Mouse (Mus musculus): ENCODE results near the gene Cep57l1. TPM values are rescaled to one million over a fixed set of nuclear protein-coding genes. Genes with fewer than 3 reads are reported as not detected.

Cep57l1 gene
- total and polyA plus RNA-seq, 3 experiments: 0.86 to 2.5 (median 2.3) TPM

GRCm38 (mm10) chr10:41677396-41677795, 132.3 kb downstream of the Cep57l1 start:
- intact Hi-C loops (cut with DNase I): no loop called here

GRCm38 (mm10) chr10:41676661-41677061, 133.0 kb downstream of the Cep57l1 start:
- Histone ChIP-seq H3K27me3 (ENCODE audit: control insufficient read depth, insufficient read depth, low read length) (no peaks in the 10 kb centered on the region), H3K36me3 (ENCODE audit: control insufficient read depth, insufficient read depth, low read length) (no peaks in the 10 kb centered on the region), H3K4me1 (ENCODE audit: control insufficient read depth, insufficient read depth, low read length) (no peaks in the 10 kb centered on the region), H3K27ac (no peak overlapping the region), H3K4me3 (no peak overlapping the region), H3K9ac (ENCODE audit: low read depth, low read length) (no peak overlapping the region), H3K79me2 (replicated peaks; ENCODE audit: control insufficient read depth, insufficient read depth, low read length) (no peaks in the 10 kb centered on the region)
- no peak for DNase-seq
- 74% methylated on average over 6 of the region's 6 CpGs for WGBS
- no peak for TF ChIP-seq EP300 (IDR thresholded peaks at IDR 0.05; ENCODE audit: insufficient read depth, low read depth, low read length)
- TF ChIP-seq POLR2A (IDR thresholded peaks at IDR 0.05; ENCODE audit: insufficient read depth, low read depth, low read length): no peak
- no peak for TF ChIP-seq CTCF (IDR thresholded peaks at IDR 0.05)
- intact Hi-C loops (cut with DNase I): no loop called here

More at GRCm38 (mm10) chr10:41677396-41677795, 132.3 kb downstream of the Cep57l1 start:
- WGBS: 61% methylated on average over 8 of the region's 8 CpGs
- H3K4me3 ChIP-seq: no peak overlapping the region
- no peak overlapping the region for H3K27ac ChIP-seq
- H3K27me3 ChIP-seq (ENCODE audit: control insufficient read depth, insufficient read depth, low read length): no peaks in the 10 kb centered on the region
- no peak overlapping the region for H3K9ac ChIP-seq (ENCODE audit: low read depth, low read length)
- H3K79me2 ChIP-seq (replicated peaks; ENCODE audit: control insufficient read depth, insufficient read depth, low read length): no peaks in the 10 kb centered on the region
- no peaks in the 10 kb centered on the region for H3K36me3 ChIP-seq (ENCODE audit: control insufficient read depth, insufficient read depth, low read length)
- H3K4me1 ChIP-seq (ENCODE audit: control insufficient read depth, insufficient read depth, low read length): no peaks in the 10 kb centered on the region
- TF ChIP-seq CTCF (IDR thresholded peaks at IDR 0.05) (no peak), EP300 (IDR thresholded peaks at IDR 0.05; ENCODE audit: insufficient read depth, low read depth, low read length) (no peak), POLR2A (IDR thresholded peaks at IDR 0.05; ENCODE audit: insufficient read depth, low read depth, low read length) (no peak)
- no peak for DNase-seq

GRCm38 (mm10) chr10:41675842-41676571, 133.7 kb downstream of the Cep57l1 start:
- intact Hi-C loops (cut with DNase I): no loop called here
- no peaks in the 10 kb centered on the region for H3K79me2 ChIP-seq (replicated peaks; ENCODE audit: control insufficient read depth, insufficient read depth, low read length)
- no peak for DNase-seq

GRCm38 (mm10) chr10:41675243-41675642, 134.4 kb downstream of the Cep57l1 start:
- H3K4me1 ChIP-seq (ENCODE audit: control insufficient read depth, insufficient read depth, low read length): no peaks in the 10 kb centered on the region
- H3K36me3 ChIP-seq (ENCODE audit: control insufficient read depth, insufficient read depth, low read length): no peaks in the 10 kb centered on the region
- H3K27ac ChIP-seq: no peak overlapping the region
- whole genome bisulfite sequencing: 74% methylated on average over 6 of the region's 6 CpGs
- H3K79me2 ChIP-seq (replicated peaks; ENCODE audit: control insufficient read depth, insufficient read depth, low read length): no peaks in the 10 kb centered on the region
- intact Hi-C loops (cut with DNase I): no loop called here
- no peak for DNase-seq
- no peak overlapping the region for H3K4me3 ChIP-seq
- TF ChIP-seq EP300 (IDR thresholded peaks at IDR 0.05; ENCODE audit: insufficient read depth, low read depth, low read length) (no peak), CTCF (IDR thresholded peaks at IDR 0.05) (no peak), POLR2A (IDR thresholded peaks at IDR 0.05; ENCODE audit: insufficient read depth, low read depth, low read length) (no peak)
- no peaks in the 10 kb centered on the region for H3K27me3 ChIP-seq (ENCODE audit: control insufficient read depth, insufficient read depth, low read length)
- H3K9ac ChIP-seq (ENCODE audit: low read depth, low read length): no peak overlapping the region

More at GRCm38 (mm10) chr10:41675842-41676571, 133.7 kb downstream of the Cep57l1 start:
- WGBS: 87% methylated on average over 6 of the region's 6 CpGs
- no peak overlapping the region for H3K4me3 ChIP-seq
- no peak overlapping the region for H3K27ac ChIP-seq
- H3K36me3 ChIP-seq (ENCODE audit: control insufficient read depth, insufficient read depth, low read length): no peaks in the 10 kb centered on the region
- H3K9ac ChIP-seq (ENCODE audit: low read depth, low read length): no peak overlapping the region
- H3K4me1 ChIP-seq (ENCODE audit: control insufficient read depth, insufficient read depth, low read length): no peaks in the 10 kb centered on the region
- no peak for TF ChIP-seq EP300 (IDR thresholded peaks at IDR 0.05; ENCODE audit: insufficient read depth, low read depth, low read length)
- TF ChIP-seq CTCF (IDR thresholded peaks at IDR 0.05): no peak
- TF ChIP-seq POLR2A (IDR thresholded peaks at IDR 0.05; ENCODE audit: insufficient read depth, low read depth, low read length): no peak
- H3K27me3 ChIP-seq (ENCODE audit: control insufficient read depth, insufficient read depth, low read length): no peaks in the 10 kb centered on the region

GRCm38 (mm10) chr10:41674362-41674761, 135.3 kb downstream of the Cep57l1 start:
- no peak for TF ChIP-seq EP300 (IDR thresholded peaks at IDR 0.05; ENCODE audit: insufficient read depth, low read depth, low read length)
- TF ChIP-seq CTCF (IDR thresholded peaks at IDR 0.05): no peak
- TF ChIP-seq POLR2A (IDR thresholded peaks at IDR 0.05; ENCODE audit: insufficient read depth, low read depth, low read length): no peak
- H3K4me1 ChIP-seq (ENCODE audit: control insufficient read depth, insufficient read depth, low read length): no peaks in the 10 kb centered on the region
- H3K9ac ChIP-seq (ENCODE audit: low read depth, low read length): no peak overlapping the region
- H3K27me3 ChIP-seq (ENCODE audit: control insufficient read depth, insufficient read depth, low read length): no peaks in the 10 kb centered on the region
- H3K4me3 ChIP-seq: no peak overlapping the region
- WGBS: 59% methylated on average over 3 of the region's 3 CpGs
- H3K27ac ChIP-seq: no peak overlapping the region
- intact Hi-C loops (cut with DNase I): no loop called here
- H3K79me2 ChIP-seq (replicated peaks; ENCODE audit: control insufficient read depth, insufficient read depth, low read length): no peaks in the 10 kb centered on the region
- H3K36me3 ChIP-seq (ENCODE audit: control insufficient read depth, insufficient read depth, low read length): no peaks in the 10 kb centered on the region
- DNase-seq: no peak

GRCm38 (mm10) chr10:41670196-41670595, 139.5 kb downstream of the Cep57l1 start:
- WGBS: 79% methylated on average over 5 of the region's 5 CpGs
- no peak for DNase-seq
- no peaks in the 10 kb centered on the region for H3K27me3 ChIP-seq (ENCODE audit: control insufficient read depth, insufficient read depth, low read length)
- H3K79me2 ChIP-seq (replicated peaks; ENCODE audit: control insufficient read depth, insufficient read depth, low read length): no peaks in the 10 kb centered on the region
- H3K36me3 ChIP-seq (ENCODE audit: control insufficient read depth, insufficient read depth, low read length): no peaks in the 10 kb centered on the region
- TF ChIP-seq EP300 (IDR thresholded peaks at IDR 0.05; ENCODE audit: insufficient read depth, low read depth, low read length) (no peak), CTCF (IDR thresholded peaks at IDR 0.05) (no peak), POLR2A (IDR thresholded peaks at IDR 0.05; ENCODE audit: insufficient read depth, low read depth, low read length) (no peak)
- no peak overlapping the region for H3K9ac ChIP-seq (ENCODE audit: low read depth, low read length)
- intact Hi-C loops (cut with DNase I): no loop called here
- no peak overlapping the region for H3K27ac ChIP-seq
- no peak overlapping the region for H3K4me3 ChIP-seq
- H3K4me1 ChIP-seq (ENCODE audit: control insufficient read depth, insufficient read depth, low read length): no peaks in the 10 kb centered on the region

Small RNA genes within 50 kb of the gene (microRNA-seq; reads per million reads assigned to microRNA genes)
- gene Mir3473b: 0 reads per million in 2 experiments

Other genes starting within 250 kb of the Cep57l1 start
- gene Ccdc162, start 93.2 kb downstream of the Cep57l1 start, total RNA-seq (2021): under 1 TPM in 1 of 2 experiments, not detected in 1; 0.11 TPM
- gene Ccdc162, start 93.2 kb downstream of the Cep57l1 start, polyA plus RNA-seq (2012; rRNA removed): 0.09 and 0.49 TPM in 2 replicates
- gene Sesn1, start 64 bp upstream of the Cep57l1 start, total RNA-seq (2021): 100 to 1,000 TPM; 120 to 121 TPM
- gene Sesn1, start 64 bp upstream of the Cep57l1 start, polyA plus RNA-seq (2012; rRNA removed): 47.8 and 79.5 TPM in 2 replicates
- gene Armc2, start 208.6 kb upstream of the Cep57l1 start, total RNA-seq (2021): 10 to 100 TPM; 16.7 to 22.8 TPM
- 6.4 and 7.1 TPM in 2 replicates for gene Armc2, start 208.6 kb upstream of the Cep57l1 start, polyA plus RNA-seq (2012; rRNA removed)

All from heart, adult 2 months (tissue).